Mouse (Mus musculus) MEL (cell line): ENCODE results near the gene Mgll.

ENCODE experiments used
- CTCF ChIP-seq, 3 experiments: IDR thresholded peaks in 2 of 3; conservative IDR thresholded peaks in 1 of 3; 2 replicates each; pipeline ENCODE4 v1.5.1; 2011 to 2012; ENCODE audit warnings: low read length in 3 of 3, low read depth in 2 of 3, mild to moderate bottlenecking in 2 of 3, improper control_type of control experiment in 1 of 3, inconsistent platforms in 1 of 3, mixed read lengths in 1 of 3, moderate library complexity in 1 of 3; ENCODE audit not compliant: control insufficient read depth in 1 of 3, insufficient read depth in 1 of 3, poor library complexity in 1 of 3, severe bottlenecking in 1 of 3
- MAFK ChIP-seq: IDR thresholded peaks from 2 replicates; pipeline ENCODE4 v1.6.1; 2011; ENCODE audit warnings: low read depth, mild to moderate bottlenecking, low read length, improper control_type of control experiment, borderline replicate concordance
- POLR2A ChIP-seq, 2 experiments: IDR thresholded peaks; 2 replicates each; pipeline ENCODE4 v1.6.1; 2011 to 2012; ENCODE audit warnings: low read length in 2 of 2, mild to moderate bottlenecking in 2 of 2, control low read depth in 1 of 2, improper control_type of control experiment in 1 of 2, low read depth in 1 of 2, moderate library complexity in 1 of 2; ENCODE audit not compliant: control insufficient read depth in 1 of 2, insufficient read depth in 1 of 2, poor library complexity in 1 of 2
- POLR2AphosphoS2 ChIP-seq: IDR thresholded peaks from 2 replicates; pipeline ENCODE4 v1.6.1; 2011; ENCODE audit warnings: low read length, improper control_type of control experiment
- SIN3A ChIP-seq: IDR thresholded peaks from 2 replicates; pipeline ENCODE4 v1.6.1; 2012; ENCODE audit warnings: low read length, improper control_type of control experiment, inconsistent platforms
- USF2 ChIP-seq, 2 experiments: IDR thresholded peaks; 2 replicates each; pipeline ENCODE4 v1.6.1; 2011 to 2012; ENCODE audit warnings: improper control_type of control experiment in 2 of 2, low read length in 2 of 2, borderline replicate concordance in 1 of 2, inconsistent platforms in 1 of 2, low read depth in 1 of 2, mild to moderate bottlenecking in 1 of 2; ENCODE audit not compliant: insufficient read depth in 1 of 2
- ZNF384 ChIP-seq: IDR thresholded peaks from 2 replicates; pipeline ENCODE4 v1.6.1; 2012; ENCODE audit warnings: low read depth, mild to moderate bottlenecking, inconsistent platforms, low read length, improper control_type of control experiment

DNA sequence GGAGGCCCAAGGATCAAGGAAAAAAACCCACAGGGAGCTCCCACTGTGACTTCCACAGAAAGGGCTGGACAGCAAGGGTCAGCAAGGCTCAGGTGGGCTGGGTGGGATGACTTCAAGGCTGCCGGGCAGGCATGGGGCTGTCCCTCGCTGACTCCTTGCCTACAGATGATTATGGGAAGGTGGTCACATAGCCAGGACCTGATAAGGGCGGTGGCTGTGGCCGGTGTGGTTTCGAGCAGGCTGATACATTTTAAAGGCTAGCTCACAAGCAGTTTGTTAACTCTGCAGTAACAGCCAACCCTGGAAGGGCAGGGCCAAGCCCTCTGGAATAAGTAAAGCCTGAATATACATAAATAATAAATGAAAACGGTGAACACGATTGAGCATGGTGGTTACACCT, 78.8 kb downstream of the Mgll start:
- TF ChIP-seq POLR2A (IDR thresholded peaks at IDR 0.05; ENCODE audit: control insufficient read depth in 1 of 2, insufficient read depth in 1 of 2, low read depth in 1 of 2, low read length in 2 of 2, poor library complexity in 1 of 2), result no peak
- TF ChIP-seq MAFK, result no peak
- no peak for TF ChIP-seq POLR2AphosphoS2
- no peak for TF ChIP-seq USF2 (IDR thresholded peaks at IDR 0.05; ENCODE audit: borderline replicate concordance in 1 of 2, insufficient read depth in 1 of 2, low read depth in 1 of 2, low read length in 2 of 2)
- no peak for TF ChIP-seq CTCF (IDR thresholded peaks at IDR 0.05 in 2 of 3, conservative IDR thresholded peaks at IDR 0.05 in 1 of 3; ENCODE audit: control insufficient read depth in 1 of 3, insufficient read depth in 1 of 3, low read depth in 2 of 3, low read length in 3 of 3, poor library complexity in 1 of 3, severe bottlenecking in 1 of 3)
- TF ChIP-seq ZNF384, result no peak
- no peak for TF ChIP-seq SIN3A
